Mouse (Mus musculus): ENCODE results near the gene Rab3ip.

GRCm38 (mm10) chr10:116904503-116904908 lies 46.1 kb downstream of the Rab3ip start:
- no peak for TF ChIP-seq EP300 (IDR thresholded peaks at IDR 0.05; ENCODE audit: low read depth in 1 of 2, low read length in 2 of 2)
- no peak for TF ChIP-seq KAT2A (conservative IDR thresholded peaks at IDR 0.05; ENCODE audit: low read depth, low read length)
